Comparison of ENCODE assay signal across 8 mouse cellular contexts in the genomic region with DNA sequence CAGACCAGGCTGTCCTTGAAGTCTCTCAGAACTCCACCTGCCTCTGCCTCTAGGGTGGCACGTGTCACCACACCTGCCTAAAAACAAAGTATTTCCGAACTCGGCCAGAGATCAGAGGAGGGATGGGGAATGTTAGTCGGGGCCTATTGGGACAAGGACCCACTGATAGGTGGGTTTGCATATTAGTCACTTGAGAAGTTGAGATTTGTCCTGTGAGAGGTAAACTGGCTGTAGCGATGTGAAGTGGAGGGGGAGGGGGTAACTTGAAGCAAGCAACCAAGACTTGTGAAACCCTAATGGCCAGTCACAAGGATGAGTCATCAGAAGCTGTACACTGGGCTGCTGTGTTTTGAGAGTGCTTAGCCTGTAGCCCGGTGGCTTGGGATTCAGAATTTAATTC. TPM values are rescaled to one million over a fixed set of nuclear protein-coding genes. Genes with fewer than 3 reads are reported as not detected.
A peak's percentile ranks its signal among the peaks of the same experiment; 100 is the strongest.
DNase-seq lines count a peak whose midpoint lies in the region; ATAC-seq and TF ChIP-seq lines count a peak whose summit lies in the region.

No protein-coding gene starts in this region.

- TF ChIP-seq CTCF in liver, postnatal 0 days (IDR thresholded peaks at IDR 0.05; ENCODE audit: low read depth), result no peak

- 14% methylated on average over 6 of the region's 6 CpGs for WGBS in forebrain, embryonic 16.5 days
- 12% methylated on average over 6 of the region's 6 CpGs for WGBS in intestine, embryonic 15.5 days
- WGBS in liver, postnatal 0 days (ENCODE audit: insufficient replicate concordance), result 5% methylated on average over 6 of the region's 6 CpGs

- H3K27me3 ChIP-seq in forebrain, embryonic 16.5 days (replicated peaks; ENCODE audit: control insufficient read depth, insufficient read depth, low read length), result no peaks in the 10 kb centered on the region
- H3K27me3 ChIP-seq in intestine, embryonic 15.5 days (replicated peaks), result no peaks in the 10 kb centered on the region
- H3K27me3 ChIP-seq in liver, postnatal 0 days (ENCODE audit: insufficient read depth, low read length), result no peaks in the 10 kb centered on the region

- peaks cover 25% of the 10 kb centered on the region for H3K4me1 ChIP-seq in forebrain, embryonic 16.5 days (replicated peaks; ENCODE audit: control insufficient read depth, insufficient read depth, low read length)
- H3K4me1 ChIP-seq in intestine, embryonic 15.5 days (replicated peaks), result peaks cover 6% of the 10 kb centered on the region
- H3K4me1 ChIP-seq in liver, postnatal 0 days (ENCODE audit: insufficient read depth), result peaks cover 25% of the 10 kb centered on the region

- H3K36me3 ChIP-seq in forebrain, embryonic 16.5 days (ENCODE audit: control insufficient read depth, insufficient read depth), result no peaks in the 10 kb centered on the region
- no peaks in the 10 kb centered on the region for H3K36me3 ChIP-seq in intestine, embryonic 15.5 days
- H3K36me3 ChIP-seq in liver, postnatal 0 days (replicated peaks; ENCODE audit: insufficient read depth, low read length), result peaks cover 27% of the 10 kb centered on the region

- no peaks in the 10 kb centered on the region for H3K9me3 ChIP-seq in forebrain, embryonic 16.5 days (ENCODE audit: control insufficient read depth, low read length)
- no peaks in the 10 kb centered on the region for H3K9me3 ChIP-seq in intestine, embryonic 15.5 days
- H3K9me3 ChIP-seq in liver, postnatal 0 days (ENCODE audit: low read length), result no peaks in the 10 kb centered on the region

- H3K4me3 ChIP-seq in forebrain, embryonic 16.5 days (replicated peaks; ENCODE audit: low read length), result peak overlapping the region; percentile 86
- H3K4me3 ChIP-seq in intestine, embryonic 15.5 days (replicated peaks), result peak overlapping the region; percentile 91
- peak overlapping the region; percentile 91 for H3K4me3 ChIP-seq in liver, postnatal 0 days (ENCODE audit: low read depth, low read length)

- peak overlapping the region; percentile 75 for H3K4me2 ChIP-seq in forebrain, embryonic 16.5 days (ENCODE audit: low read length)
- H3K4me2 ChIP-seq in intestine, embryonic 15.5 days (replicated peaks), result peak overlapping the region; percentile 70
- peak overlapping the region; percentile 97 for H3K4me2 ChIP-seq in liver, postnatal 0 days (ENCODE audit: low read depth, low read length)

- H3K9ac ChIP-seq in forebrain, embryonic 16.5 days (replicated peaks; ENCODE audit: low read depth, low read length), result peak overlapping the region; percentile 32; the same call in 1 of the 2 replicates
- H3K9ac ChIP-seq in intestine, embryonic 15.5 days, result peak overlapping the region; percentile 24; the same call in 1 of the 2 replicates
- peak overlapping the region; percentile 98 for H3K9ac ChIP-seq in liver, postnatal 0 days (replicated peaks)

- DNase-seq in cerebellum, adult 11 months, result peak; percentile 6
- no peak for DNase-seq in cerebellum, postnatal 14 days
- peak; percentile 50 to 63 for DNase-seq in adrenal gland, postnatal 36 days
- DNase-seq in liver, postnatal 0 days, result peak; percentile 53
- no peak for DNase-seq in left cerebral cortex, adult 11 months (ENCODE audit: low spot score)

- ATAC-seq in forebrain, embryonic 16.5 days, result no peak
- ATAC-seq in intestine, embryonic 15.5 days, result 0 out of 2 replicates have a peak, but pooled peaks have one; percentile 24
- peak; percentile 18; the same call in 1 of the 2 replicates for ATAC-seq in liver, postnatal 0 days
- peak; percentile 31; the same call in 1 of the 2 replicates for ATAC-seq in neutrophil, adult 5-6 weeks (ENCODE audit: extremely low read depth, insufficient number of reproducible peaks, low FRiP score, poor library complexity, severe bottlenecking)

- H3K27ac ChIP-seq in forebrain, embryonic 16.5 days (ENCODE audit: low read length), result no peak overlapping the region
- peak overlapping the region; percentile 25; the same call in 1 of the 2 replicates for H3K27ac ChIP-seq in intestine, embryonic 15.5 days
- H3K27ac ChIP-seq in liver, postnatal 0 days (ENCODE audit: low read depth), result peak overlapping the region; percentile 98

- TF ChIP-seq EP300 in liver, postnatal 0 days (IDR thresholded peaks at IDR 0.05; ENCODE audit: low read depth), result no peak

RNA-seq across cellular contexts. Expression of gene BC049762, which starts 1.5 kb away (rescaled TPM):
- total RNA-seq in adrenal gland, postnatal 36 days (2021), result not detected
- polyA plus RNA-seq in forebrain, embryonic 16.5 days (2015; fragmentation: Nextera tagmentation; extraction: Ambion mirVana), result 0.45 TPM in 1 of 2 replicates, not detected in the other
- polyA plus RNA-seq in intestine, embryonic 15.5 days (2015; fragmentation: Nextera tagmentation; extraction: Ambion mirVana), result 0.64 TPM in 1 of 2 replicates, not detected in the other
- 0.48 and 1.3 TPM in 2 replicates for polyA plus RNA-seq in liver, postnatal 0 days (2015; fragmentation: Nextera tagmentation; extraction: Ambion mirVana)
- not detected in 2 replicates for total RNA-seq in neutrophil, adult 5-6 weeks (2017)

RNA-seq across cellular contexts. Expression of gene Clk4, which starts 2.8 kb away (rescaled TPM):
- 100 to 1,000 TPM in 1 of 2 experiments, 10 to 100 TPM in 1; 84.2 to 110 TPM for total RNA-seq in adrenal gland, postnatal 36 days (2021)
- 174 and 188 TPM in 2 replicates for polyA plus RNA-seq in forebrain, embryonic 16.5 days (2015; fragmentation: Nextera tagmentation; extraction: Ambion mirVana)
- polyA plus RNA-seq in intestine, embryonic 15.5 days (2015; fragmentation: Nextera tagmentation; extraction: Ambion mirVana), result 90.1 and 96.1 TPM in 2 replicates
- polyA plus RNA-seq in liver, postnatal 0 days (2015; fragmentation: Nextera tagmentation; extraction: Ambion mirVana), result 41.0 and 45.8 TPM in 2 replicates
- total RNA-seq in neutrophil, adult 5-6 weeks (2017), result 364 and 438 TPM in 2 replicates

RNA-seq across cellular contexts. Expression of gene Col23a1, which starts 25.4 kb away (rescaled TPM):
- 1 to 10 TPM; 2.6 to 7.0 TPM for total RNA-seq in adrenal gland, postnatal 36 days (2021)
- 3.0 and 3.3 TPM in 2 replicates for polyA plus RNA-seq in forebrain, embryonic 16.5 days (2015; fragmentation: Nextera tagmentation; extraction: Ambion mirVana)
- polyA plus RNA-seq in intestine, embryonic 15.5 days (2015; fragmentation: Nextera tagmentation; extraction: Ambion mirVana), result 17.7 and 19.2 TPM in 2 replicates
- polyA plus RNA-seq in liver, postnatal 0 days (2015; fragmentation: Nextera tagmentation; extraction: Ambion mirVana), result 0.09 and 0.13 TPM in 2 replicates
- 0.81 and 0.86 TPM in 2 replicates for total RNA-seq in neutrophil, adult 5-6 weeks (2017)

RNA-seq across cellular contexts. Expression of gene Gm12569, which starts 44.1 kb away (rescaled TPM):
- not detected for total RNA-seq in adrenal gland, postnatal 36 days (2021)
- polyA plus RNA-seq in forebrain, embryonic 16.5 days (2015; fragmentation: Nextera tagmentation; extraction: Ambion mirVana), result not detected in 2 replicates
- polyA plus RNA-seq in intestine, embryonic 15.5 days (2015; fragmentation: Nextera tagmentation; extraction: Ambion mirVana), result not detected in 2 replicates
- polyA plus RNA-seq in liver, postnatal 0 days (2015; fragmentation: Nextera tagmentation; extraction: Ambion mirVana), result not detected in 2 replicates
- total RNA-seq in neutrophil, adult 5-6 weeks (2017), result not detected in 2 replicates

Comparison
In these comparisons a context has a peak if more than half of its experiments do, and no peak if none do; other contexts are left out.
1. DNase-seq: peak in cerebellum, adult 11 months (single experiment), adrenal gland, postnatal 36 days (2 of 2) and liver, postnatal 0 days (single experiment); none in cerebellum, postnatal 14 days (0 of 2) and left cerebral cortex, adult 11 months (single experiment).
2. H3K9ac ChIP-seq: peak in every context shown above with its lines; median percentile 98 in liver, postnatal 0 days; 32 in forebrain, embryonic 16.5 days; 24 in intestine, embryonic 15.5 days.
3. Peak in every context shown above with its lines, with median percentiles within 50 percentile points of each other: H3K4me2 ChIP-seq and H3K4me3 ChIP-seq.